In the genomic region with DNA sequence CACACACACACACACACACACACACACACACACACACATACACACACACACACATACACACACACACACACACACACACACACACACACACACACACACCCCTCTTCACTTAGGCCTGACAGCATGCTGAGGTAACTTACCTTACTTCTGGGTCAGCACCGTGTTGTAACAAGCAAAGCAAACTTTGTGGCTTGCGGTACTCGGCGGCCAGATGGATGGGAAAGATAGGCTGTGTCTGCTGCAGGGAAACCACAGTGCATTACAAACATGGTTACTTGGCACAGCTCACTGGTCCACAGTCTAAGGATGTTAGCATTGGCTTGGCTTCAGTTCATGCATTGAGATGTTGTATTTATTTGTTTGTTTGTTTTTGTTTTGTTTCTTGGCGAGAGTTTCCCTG, we compare ENCODE assay signal across 18 mouse cellular contexts. TPM values are rescaled to one million over a fixed set of nuclear protein-coding genes. Genes with fewer than 3 reads are reported as not detected.
DNase-seq lines count a peak whose midpoint lies in the region; ATAC-seq and TF ChIP-seq lines count a peak whose summit lies in the region.
"Had no signal": no experiment of that assay in that cellular context is flagged by ENCODE, and none has a peak within 500 bp of the region (broad histone marks: within the 10 kb centered on the region; RNA-seq: fewer than 3 reads in every experiment).

No protein-coding gene starts in this region.

- H3K27ac ChIP-seq in kidney, adult 2 months (ENCODE audit: insufficient read depth, low read depth, low read length), result no peak overlapping the region
- no peak overlapping the region for H3K27ac ChIP-seq in kidney, embryonic 14.5 days (ENCODE audit: low read depth, low read length)
- H3K27ac ChIP-seq in heart, adult 2 months, result no peak overlapping the region
- H3K27ac ChIP-seq: hindbrain, embryonic 10.5 days; neural tube, embryonic 12.5 days had no signal

- TF ChIP-seq CTCF in kidney, adult 2 months (conservative IDR thresholded peaks at IDR 0.05; ENCODE audit: insufficient read depth, insufficient read length, low read depth, low read length), result no peak
- no peak for TF ChIP-seq CTCF in G1E (IDR thresholded peaks at IDR 0.05; ENCODE audit: low read depth, low read length)
- TF ChIP-seq CTCF in heart, adult 2 months (IDR thresholded peaks at IDR 0.05), result no peak

- TF ChIP-seq POLR2A in kidney, adult 2 months (IDR thresholded peaks at IDR 0.05; ENCODE audit: low read depth, low read length), result no peak
- no peak for TF ChIP-seq POLR2A in heart, adult 2 months (IDR thresholded peaks at IDR 0.05; ENCODE audit: insufficient read depth, low read depth, low read length)

- H3K9ac ChIP-seq in kidney, embryonic 14.5 days (ENCODE audit: low read depth, low read length), result no peak overlapping the region
- no peak overlapping the region for H3K9ac ChIP-seq in heart, adult 2 months (ENCODE audit: low read depth, low read length)
- H3K9ac ChIP-seq: lung, embryonic 14.5 days; neural tube, embryonic 12.5 days had no signal

- H3K36me3 ChIP-seq in kidney, adult 2 months (ENCODE audit: control insufficient read depth, insufficient read depth, low read length), result peaks cover 5% of the 10 kb centered on the region
- peaks cover 52% of the 10 kb centered on the region for H3K36me3 ChIP-seq in kidney, embryonic 14.5 days (ENCODE audit: control insufficient read depth, insufficient read depth, low read length)
- peaks cover 90% of the 10 kb centered on the region for H3K36me3 ChIP-seq in G1E (replicated peaks)
- no peaks in the 10 kb centered on the region for H3K36me3 ChIP-seq in heart, adult 2 months (ENCODE audit: control insufficient read depth, insufficient read depth, low read length)

- no peak for ATAC-seq in kidney, embryonic 14.5 days (ENCODE audit: low FRiP score, low TSS enrichment)
- ATAC-seq in G1E (ENCODE audit: extremely low read depth, insufficient number of reproducible peaks, low FRiP score, poor library complexity, severe bottlenecking), result peak; percentile 94
- ATAC-seq in megakaryocyte progenitor cell, adult 5-6 weeks (replicated peaks; ENCODE audit: poor library complexity), result peak; percentile 98
- ATAC-seq: Patski had no signal

- H3K4me1 ChIP-seq in kidney, adult 2 months (ENCODE audit: control insufficient read depth, insufficient read depth, low read length), result no peaks in the 10 kb centered on the region
- no peaks in the 10 kb centered on the region for H3K4me1 ChIP-seq in kidney, embryonic 14.5 days (ENCODE audit: control insufficient read depth, insufficient read depth, low read length)
- H3K4me1 ChIP-seq in G1E (ENCODE audit: insufficient read depth, low read depth, low read length), result peaks cover 38% of the 10 kb centered on the region
- no peaks in the 10 kb centered on the region for H3K4me1 ChIP-seq in heart, adult 2 months (ENCODE audit: control insufficient read depth, insufficient read depth, low read length)
- H3K4me1 ChIP-seq: hindbrain, embryonic 10.5 days; neural tube, embryonic 12.5 days had no signal

- no peaks in the 10 kb centered on the region for H3K27me3 ChIP-seq in kidney, adult 2 months (replicated peaks; ENCODE audit: control insufficient read depth, insufficient read depth, low read length)
- H3K27me3 ChIP-seq in kidney, embryonic 14.5 days (ENCODE audit: control insufficient read depth, insufficient read depth, low read length), result no peaks in the 10 kb centered on the region
- H3K27me3 ChIP-seq in G1E (ENCODE audit: insufficient read depth, low read length), result no peaks in the 10 kb centered on the region
- H3K27me3 ChIP-seq in heart, adult 2 months (ENCODE audit: control insufficient read depth, insufficient read depth, low read length), result no peaks in the 10 kb centered on the region
- H3K27me3 ChIP-seq: neural tube, embryonic 12.5 days; Patski had no signal

- intact Hi-C loops in heart, adult 2 months (cut with DNase I), result no loop called here

- H3K4me2 ChIP-seq in kidney, embryonic 14.5 days (replicated peaks; ENCODE audit: low read depth, low read length), result no peak overlapping the region
- H3K4me2 ChIP-seq: heart, embryonic 11.5 days; lung, embryonic 14.5 days; neural tube, embryonic 12.5 days had no signal

- TF ChIP-seq EP300 in heart, adult 2 months (IDR thresholded peaks at IDR 0.05; ENCODE audit: insufficient read depth, low read depth, low read length), result no peak

- H3K4me3 ChIP-seq in kidney, adult 2 months (ENCODE audit: insufficient read depth, low read depth, low read length), result no peak overlapping the region
- no peak overlapping the region for H3K4me3 ChIP-seq in kidney, embryonic 14.5 days (ENCODE audit: low read length)
- H3K4me3 ChIP-seq in G1E (ENCODE audit: low read depth, low read length), result peak overlapping the region; percentile 27; the same call in 1 of the 2 replicates
- no peak overlapping the region for H3K4me3 ChIP-seq in heart, adult 2 months
- H3K4me3 ChIP-seq: erythroblast, embryonic 14.5 days; hindbrain, embryonic 10.5 days; neural tube, embryonic 12.5 days had no signal

- 45% methylated on average over 5 of the region's 5 CpGs for WGBS in kidney, adult 2 months
- 73% methylated on average over 5 of the region's 5 CpGs for WGBS in kidney, embryonic 14.5 days
- WGBS in heart, adult 2 months, result 71% methylated on average over 5 of the region's 5 CpGs

- no peaks in the 10 kb centered on the region for H3K79me2 ChIP-seq in heart, adult 2 months (replicated peaks; ENCODE audit: control insufficient read depth, insufficient read depth, low read length)

- peak; percentile 7 for DNase-seq in kidney, adult 2 months
- peak; percentile 83 for DNase-seq in G1E (ENCODE audit: low spot score)
- peak; percentile 27 for DNase-seq in induced T-regulatory cell, adult 2 months (ENCODE audit: low read depth)
- DNase-seq in yolk sac, embryonic 10.5 days (ENCODE audit: low spot score), result no peak
- DNase-seq in gastrocnemius, postnatal 25 days, result no peak
- DNase-seq in heart, adult 2 months, result no peak
- DNase-seq: adrenal gland, adult 2 months; kidney, adult 18-20 months; lung, embryonic 14.5 days; midbrain, embryonic 14.5 days had no signal

- no peaks in the 10 kb centered on the region for H3K9me3 ChIP-seq in kidney, embryonic 14.5 days (ENCODE audit: control insufficient read depth, low read length)
- H3K9me3 ChIP-seq in G1E (replicated peaks), result no peaks in the 10 kb centered on the region
- H3K9me3 ChIP-seq: hindbrain, embryonic 10.5 days; neural tube, embryonic 12.5 days had no signal

RNA-seq across cellular contexts. Expression of a gene that starts 4.1 kb away (rescaled TPM):
- polyA plus RNA-seq in kidney, adult 2 months (2012; rRNA removed), result 0.08 and 0.14 TPM in 2 replicates
- 0.31 and 0.36 TPM in 2 replicates for polyA plus RNA-seq in kidney, embryonic 14.5 days (2014; fragmentation: Nextera tagmentation; extraction: Ambion mirVana)
- not detected in 2 replicates for total RNA-seq in G1E (2014; fragmentation: Nextera tagmentation)
- total RNA-seq in G1E (2017), result 0.06 and 0.22 TPM in 2 replicates
- not detected in 2 replicates for polyA plus RNA-seq in G1E (2012)
- not detected in 2 replicates for total RNA-seq in megakaryocyte progenitor cell, adult 5-6 weeks (2015)
- not detected in 2 replicates for total RNA-seq in megakaryocyte progenitor cell, adult 5-6 weeks (2017)
- total RNA-seq in gastrocnemius, postnatal 25 days (2021), result not detected
- total RNA-seq in heart, adult 2 months (2021), result not detected
- polyA plus RNA-seq in heart, adult 2 months (2012; rRNA removed), result 0.10 and 0.23 TPM in 2 replicates
- total RNA-seq: adrenal gland, adult 2 months; left cerebral cortex, postnatal 14 days had no signal
- polyA plus RNA-seq: erythroblast, embryonic 14.5 days had no signal

RNA-seq across cellular contexts. Expression of a gene that starts 16.3 kb away (rescaled TPM):
- polyA plus RNA-seq in kidney, adult 2 months (2012; rRNA removed), result 35.9 and 41.9 TPM in 2 replicates
- polyA plus RNA-seq in kidney, embryonic 14.5 days (2014; fragmentation: Nextera tagmentation; extraction: Ambion mirVana), result 113 and 120 TPM in 2 replicates
- total RNA-seq in G1E (2014; fragmentation: Nextera tagmentation), result 48.3 and 61.2 TPM in 2 replicates
- total RNA-seq in G1E (2017), result 75.9 and 82.8 TPM in 2 replicates
- polyA plus RNA-seq in G1E (2012), result 69.6 and 91.3 TPM in 2 replicates
- 62.4 and 71.2 TPM in 2 replicates for total RNA-seq in megakaryocyte progenitor cell, adult 5-6 weeks (2015)
- total RNA-seq in megakaryocyte progenitor cell, adult 5-6 weeks (2017), result 74.0 and 86.7 TPM in 2 replicates
- total RNA-seq in gastrocnemius, postnatal 25 days (2021), result 100 to 1,000 TPM; 125 to 189 TPM
- 10 to 100 TPM; 30.4 to 32.5 TPM for total RNA-seq in heart, adult 2 months (2021)
- 40.6 and 50.4 TPM in 2 replicates for polyA plus RNA-seq in heart, adult 2 months (2012; rRNA removed)

RNA-seq across cellular contexts. Expression of a gene that starts 16.4 kb away (rescaled TPM):
- 2.0 and 2.5 TPM in 2 replicates for polyA plus RNA-seq in kidney, adult 2 months (2012; rRNA removed)
- 27.2 and 37.5 TPM in 2 replicates for polyA plus RNA-seq in kidney, embryonic 14.5 days (2014; fragmentation: Nextera tagmentation; extraction: Ambion mirVana)
- total RNA-seq in G1E (2014; fragmentation: Nextera tagmentation) (42.8 and 46.9 TPM in 2 replicates), G1E (2017) (33.3 and 36.4 TPM in 2 replicates)
- 0.85 and 2.3 TPM in 2 replicates for polyA plus RNA-seq in G1E (2012)
- total RNA-seq in megakaryocyte progenitor cell, adult 5-6 weeks (2015), result 20.4 and 29.3 TPM in 2 replicates
- total RNA-seq in megakaryocyte progenitor cell, adult 5-6 weeks (2017), result 26.5 and 38.3 TPM in 2 replicates
- total RNA-seq in gastrocnemius, postnatal 25 days (2021), result 1 to 10 TPM; 4.9 to 7.0 TPM
- 1 to 10 TPM; 3.3 to 3.5 TPM for total RNA-seq in heart, adult 2 months (2021)
- 1.5 and 3.9 TPM in 2 replicates for polyA plus RNA-seq in heart, adult 2 months (2012; rRNA removed)

RNA-seq across cellular contexts. Expression of a gene that starts 34.6 kb away (rescaled TPM):
- not detected in 2 replicates for polyA plus RNA-seq in kidney, adult 2 months (2012; rRNA removed)
- 0.50 and 0.64 TPM in 2 replicates for polyA plus RNA-seq in kidney, embryonic 14.5 days (2014; fragmentation: Nextera tagmentation; extraction: Ambion mirVana)
- total RNA-seq in G1E (2014; fragmentation: Nextera tagmentation), result not detected in 2 replicates
- total RNA-seq in G1E (2017), result 0.70 and 1.3 TPM in 2 replicates
- not detected in 2 replicates for polyA plus RNA-seq in G1E (2012)
- total RNA-seq in megakaryocyte progenitor cell, adult 5-6 weeks (2015), result 1.2 and 1.5 TPM in 2 replicates
- total RNA-seq in megakaryocyte progenitor cell, adult 5-6 weeks (2017), result 0.64 TPM in 1 of 2 replicates, not detected in the other
- not detected for total RNA-seq in gastrocnemius, postnatal 25 days (2021)
- total RNA-seq in heart, adult 2 months (2021), result not detected
- polyA plus RNA-seq in heart, adult 2 months (2012; rRNA removed), result 0.18 and 0.32 TPM in 2 replicates
- polyA plus RNA-seq: adrenal gland, adult 2 months; erythroblast, embryonic 14.5 days had no signal

RNA-seq across cellular contexts. Expression of a gene that starts 39.4 kb away (rescaled TPM):
- polyA plus RNA-seq in kidney, adult 2 months (2012; rRNA removed), result 0.31 and 0.61 TPM in 2 replicates
- 0.54 and 0.68 TPM in 2 replicates for polyA plus RNA-seq in kidney, embryonic 14.5 days (2014; fragmentation: Nextera tagmentation; extraction: Ambion mirVana)
- 1.6 and 1.7 TPM in 2 replicates for total RNA-seq in G1E (2014; fragmentation: Nextera tagmentation)
- not detected in 2 replicates for total RNA-seq in G1E (2017)
- polyA plus RNA-seq in G1E (2012), result not detected in 2 replicates
- total RNA-seq in megakaryocyte progenitor cell, adult 5-6 weeks (2015), result 0.32 TPM in 1 of 2 replicates, not detected in the other
- total RNA-seq in megakaryocyte progenitor cell, adult 5-6 weeks (2017), result not detected in 2 replicates
- total RNA-seq in gastrocnemius, postnatal 25 days (2021), result 1 to 10 TPM in 1 of 2 experiments, under 1 TPM in 1; 0.41 to 1.2 TPM
- under 1 TPM in 1 of 2 experiments, not detected in 1; 0.30 TPM for total RNA-seq in heart, adult 2 months (2021)
- 0.47 and 0.50 TPM in 2 replicates for polyA plus RNA-seq in heart, adult 2 months (2012; rRNA removed)

Comparison
In these comparisons a context has a peak if more than half of its experiments do, and no peak if none do; other contexts are left out.
1. DNase-seq: peak in kidney, adult 2 months (single experiment), G1E (single experiment) and induced T-regulatory cell, adult 2 months (single experiment); none in yolk sac, embryonic 10.5 days (single experiment), gastrocnemius, postnatal 25 days (single experiment) and heart, adult 2 months (0 of 2).